Mouse (Mus musculus): ENCODE results near the gene Gm17662. TPM values are rescaled to one million over a fixed set of nuclear protein-coding genes. Genes with fewer than 3 reads are reported as not detected.

Gene Gm17662
- total and polyA plus RNA-seq, 3 experiments = not detected

GRCm38 (mm10) chr4:104842204-104842603 lies 14.9 kb upstream of the Gm17662 start:
- Histone ChIP-seq H3K4me3 (no peak overlapping the region), H3K36me3 (ENCODE audit: control insufficient read depth, insufficient read depth, low read length) (no peaks in the 10 kb centered on the region), H3K27me3 (ENCODE audit: control insufficient read depth, insufficient read depth, low read length) (no peaks in the 10 kb centered on the region), H3K9ac (ENCODE audit: low read depth, low read length) (no peak overlapping the region), H3K4me1 (ENCODE audit: control insufficient read depth, insufficient read depth, low read length) (no peaks in the 10 kb centered on the region), H3K27ac (no peak overlapping the region), H3K79me2 (replicated peaks; ENCODE audit: control insufficient read depth, insufficient read depth, low read length) (no peaks in the 10 kb centered on the region)
- WGBS = 85% methylated on average over 5 of the region's 5 CpGs
- intact Hi-C loops (cut with DNase I) = no loop called here
- DNase-seq = no peak
- TF ChIP-seq POLR2A (IDR thresholded peaks at IDR 0.05; ENCODE audit: insufficient read depth, low read depth, low read length) (no peak), CTCF (IDR thresholded peaks at IDR 0.05) (no peak), EP300 (IDR thresholded peaks at IDR 0.05; ENCODE audit: insufficient read depth, low read depth, low read length) (no peak)

GRCm38 (mm10) chr4:104843546-104843945 lies 13.6 kb upstream of the Gm17662 start:
- no peaks in the 10 kb centered on the region for H3K79me2 ChIP-seq (replicated peaks; ENCODE audit: control insufficient read depth, insufficient read depth, low read length)
- H3K27ac ChIP-seq = no peak overlapping the region
- intact Hi-C loops (cut with DNase I) = no loop called here
- no peaks in the 10 kb centered on the region for H3K36me3 ChIP-seq (ENCODE audit: control insufficient read depth, insufficient read depth, low read length)
- 77% methylated on average over 4 of the region's 4 CpGs for WGBS
- no peaks in the 10 kb centered on the region for H3K4me1 ChIP-seq (ENCODE audit: control insufficient read depth, insufficient read depth, low read length)
- H3K9ac ChIP-seq (ENCODE audit: low read depth, low read length) = no peak overlapping the region
- TF ChIP-seq EP300 (IDR thresholded peaks at IDR 0.05; ENCODE audit: insufficient read depth, low read depth, low read length) (no peak), POLR2A (IDR thresholded peaks at IDR 0.05; ENCODE audit: insufficient read depth, low read depth, low read length) (no peak), CTCF (IDR thresholded peaks at IDR 0.05) (no peak)
- no peak overlapping the region for H3K4me3 ChIP-seq
- no peak for DNase-seq
- no peaks in the 10 kb centered on the region for H3K27me3 ChIP-seq (ENCODE audit: control insufficient read depth, insufficient read depth, low read length)

GRCm38 (mm10) chr4:104855216-104855615 lies 1.9 kb upstream of the Gm17662 start:
- Histone ChIP-seq H3K4me3 (no peak overlapping the region), H3K36me3 (ENCODE audit: control insufficient read depth, insufficient read depth, low read length) (no peaks in the 10 kb centered on the region), H3K79me2 (replicated peaks; ENCODE audit: control insufficient read depth, insufficient read depth, low read length) (no peaks in the 10 kb centered on the region), H3K9ac (ENCODE audit: low read depth, low read length) (no peak overlapping the region), H3K27me3 (ENCODE audit: control insufficient read depth, insufficient read depth, low read length) (no peaks in the 10 kb centered on the region), H3K27ac (no peak overlapping the region), H3K4me1 (ENCODE audit: control insufficient read depth, insufficient read depth, low read length) (no peaks in the 10 kb centered on the region)
- no peak for DNase-seq
- intact Hi-C loops (cut with DNase I) = no loop called here
- WGBS = 79% methylated on average over 2 of the region's 2 CpGs
- TF ChIP-seq POLR2A (IDR thresholded peaks at IDR 0.05; ENCODE audit: insufficient read depth, low read depth, low read length) (no peak), CTCF (IDR thresholded peaks at IDR 0.05) (no peak), EP300 (IDR thresholded peaks at IDR 0.05; ENCODE audit: insufficient read depth, low read depth, low read length) (no peak)

GRCm38 (mm10) chr4:104857823-104858222 lies 694 bp downstream of the Gm17662 start:
- DNase-seq = no peak
- Histone ChIP-seq H3K36me3 (ENCODE audit: control insufficient read depth, insufficient read depth, low read length) (no peaks in the 10 kb centered on the region), H3K27me3 (ENCODE audit: control insufficient read depth, insufficient read depth, low read length) (no peaks in the 10 kb centered on the region), H3K4me1 (ENCODE audit: control insufficient read depth, insufficient read depth, low read length) (no peaks in the 10 kb centered on the region), H3K4me3 (no peak overlapping the region), H3K9ac (ENCODE audit: low read depth, low read length) (no peak overlapping the region), H3K27ac (no peak overlapping the region), H3K79me2 (replicated peaks; ENCODE audit: control insufficient read depth, insufficient read depth, low read length) (no peaks in the 10 kb centered on the region)
- intact Hi-C loops (cut with DNase I) = no loop called here
- WGBS = 66% methylated on average over 4 of the region's 4 CpGs
- TF ChIP-seq CTCF (IDR thresholded peaks at IDR 0.05) = no peak

GRCm38 (mm10) chr4:104861241-104861640 lies 4.1 kb downstream of the Gm17662 start:
- Histone ChIP-seq H3K4me1 (ENCODE audit: control insufficient read depth, insufficient read depth, low read length) (no peaks in the 10 kb centered on the region), H3K4me3 (no peak overlapping the region), H3K9ac (ENCODE audit: low read depth, low read length) (no peak overlapping the region), H3K27me3 (ENCODE audit: control insufficient read depth, insufficient read depth, low read length) (no peaks in the 10 kb centered on the region), H3K27ac (no peak overlapping the region), H3K36me3 (ENCODE audit: control insufficient read depth, insufficient read depth, low read length) (no peaks in the 10 kb centered on the region), H3K79me2 (replicated peaks; ENCODE audit: control insufficient read depth, insufficient read depth, low read length) (no peaks in the 10 kb centered on the region)
- WGBS = 72% methylated on average over 8 of the region's 8 CpGs
- intact Hi-C loops (cut with DNase I) = no loop called here
- DNase-seq = no peak
- TF ChIP-seq POLR2A (IDR thresholded peaks at IDR 0.05; ENCODE audit: insufficient read depth, low read depth, low read length) (no peak), CTCF (IDR thresholded peaks at IDR 0.05) (no peak), EP300 (IDR thresholded peaks at IDR 0.05; ENCODE audit: insufficient read depth, low read depth, low read length) (no peak)

GRCm38 (mm10) chr4:104864397-104864796 lies 7.3 kb downstream of the Gm17662 start:
- Histone ChIP-seq H3K4me1 (ENCODE audit: control insufficient read depth, insufficient read depth, low read length) (no peaks in the 10 kb centered on the region), H3K27me3 (ENCODE audit: control insufficient read depth, insufficient read depth, low read length) (no peaks in the 10 kb centered on the region), H3K36me3 (ENCODE audit: control insufficient read depth, insufficient read depth, low read length) (no peaks in the 10 kb centered on the region), H3K79me2 (replicated peaks; ENCODE audit: control insufficient read depth, insufficient read depth, low read length) (no peaks in the 10 kb centered on the region), H3K27ac (no peak overlapping the region), H3K9ac (ENCODE audit: low read depth, low read length) (no peak overlapping the region), H3K4me3 (no peak overlapping the region)
- no peak for DNase-seq
- TF ChIP-seq CTCF (IDR thresholded peaks at IDR 0.05) (no peak), POLR2A (IDR thresholded peaks at IDR 0.05; ENCODE audit: insufficient read depth, low read depth, low read length) (no peak), EP300 (IDR thresholded peaks at IDR 0.05; ENCODE audit: insufficient read depth, low read depth, low read length) (no peak)
- 88% methylated on average over 1 of the region's 1 CpGs for WGBS
- intact Hi-C loops (cut with DNase I) = no loop called here

Measured in heart, adult 2 months (tissue).